Mouse (Mus musculus) stomach, postnatal 0 days (tissue): ENCODE results near the gene Hepacam.

Source experiments
- CTCF ChIP-seq: IDR thresholded peaks from 2 replicates; pipeline ENCODE4 v1.5.1; 2016; ENCODE audit warnings: antibody characterized with exemption, low read depth, mild to moderate bottlenecking, moderate library complexity
- EP300 ChIP-seq: optimal IDR thresholded peaks from 2 replicates; pipeline ENCODE3; 2016; ENCODE audit warnings: antibody characterized with exemption

DNA sequence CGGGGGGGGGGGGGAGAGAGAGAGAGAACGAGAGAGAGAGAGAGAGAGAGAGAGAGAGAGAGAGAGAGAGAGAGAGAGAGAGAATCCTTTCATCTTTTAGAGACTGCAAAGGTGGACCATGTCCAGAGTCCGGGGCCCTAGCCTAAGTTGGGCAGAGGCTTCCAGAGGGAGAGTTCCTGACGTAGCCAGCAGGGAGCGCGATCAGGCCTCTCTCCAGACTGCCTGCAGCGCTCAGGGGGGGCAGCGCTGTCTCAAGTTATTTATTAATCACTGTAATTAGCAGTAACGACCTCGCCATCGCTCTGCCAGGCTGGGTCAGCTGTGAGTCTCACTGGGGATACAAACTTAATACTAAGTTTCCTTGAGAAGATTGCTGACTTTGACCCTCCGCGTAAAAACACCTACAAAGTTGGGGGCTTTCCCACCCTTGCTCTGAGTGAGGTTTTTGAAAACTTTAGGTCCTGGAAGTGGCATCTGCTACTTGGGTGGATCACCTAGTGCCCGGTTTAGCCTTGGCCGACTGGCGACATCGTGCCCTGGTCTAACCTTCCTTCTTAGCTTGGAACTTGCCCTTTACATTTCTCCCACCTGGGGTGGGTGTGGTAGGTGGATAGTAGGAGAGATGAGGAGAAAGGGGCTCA lies 65.0 kb downstream of the Hepacam start:
- TF ChIP-seq CTCF (peak; percentile 74), EP300 (no peak)
